Mouse (Mus musculus) liver, embryonic 16.5 days (tissue): ENCODE measurements around the gene Hectd1. TPM values are rescaled to one million over a fixed set of nuclear protein-coding genes. Genes with fewer than 3 reads are reported as not detected.

Source experiments
- ATAC-seq: fragments of 200-750 bp; cut with Nextera tagmentation; 2 replicates; pipeline ENCODE4 v1.8.0; 2017; ENCODE audit warnings: low read depth, mild to moderate bottlenecking, moderate number of reproducible peaks, moderate library complexity
- H3K27ac ChIP-seq: fragments of 300-500 bp; sonication (generic); 2 replicates; pipeline ENCODE4 v1.5.1; 2014; ENCODE audit warnings: mild to moderate bottlenecking, low read length
- H3K27me3 ChIP-seq: fragments of 300-500 bp; sonication (generic); 2 replicates; pipeline ENCODE4 v1.6.1; 2014; ENCODE audit warnings: low read depth, low read length, mixed read lengths; ENCODE audit not compliant: control insufficient read depth, insufficient read depth
- H3K36me3 ChIP-seq: fragments of 300-500 bp; sonication (generic); 2 replicates; pipeline ENCODE4 v1.6.1; 2014; ENCODE audit warnings: mild to moderate bottlenecking; ENCODE audit not compliant: control insufficient read depth, insufficient read depth
- H3K4me1 ChIP-seq: fragments of 300-500 bp; sonication (generic); 2 replicates; pipeline ENCODE4 v1.6.1; 2014; ENCODE audit warnings: low read depth, low read length, mixed read lengths; ENCODE audit not compliant: control insufficient read depth
- H3K4me2 ChIP-seq: fragments of 300-500 bp; sonication (generic); 2 replicates; pipeline ENCODE4 v1.6.1; 2014; ENCODE audit warnings: low read depth, low read length, mixed read lengths
- H3K4me3 ChIP-seq: fragments of 300-500 bp; sonication (generic); 2 replicates; pipeline ENCODE4 v1.5.1; 2014; ENCODE audit warnings: low read depth, mild to moderate bottlenecking, low read length
- H3K9ac ChIP-seq: fragments of 300-500 bp; sonication (generic); 2 replicates; pipeline ENCODE4 v1.6.1; 2014; ENCODE audit warnings: low read depth, low read length
- H3K9me3 ChIP-seq: fragments of 300-500 bp; sonication (generic); replicated peaks from 2 replicates; pipeline ENCODE4 v1.6.1; 2016; ENCODE audit warnings: low read length; ENCODE audit not compliant: control insufficient read depth
- WGBS: fragments of 180-500 bp; shearing (Covaris S2); extraction: QIAGEN DNeasy Blood & Tissue Kit; methylation state at CpG from one replicate; pipeline ENCODE4 v1.1.7; 2014; ENCODE audit not compliant: insufficient replicate concordance; 5-methylcytosine and 5-hydroxymethylcytosine counted together
- polyA plus RNA-seq: library from polyadenylated mRNA; unstranded; fragments of >200 nt; fragmentation: Nextera tagmentation; extraction: Ambion mirVana; gene quantifications from 2 replicates; pipeline ENCODE4 v1.2.1, GENCODE M21; 2015

Hectd1 gene
- polyA plus RNA-seq: 23.6 and 24.6 TPM in 2 replicates

DNA sequence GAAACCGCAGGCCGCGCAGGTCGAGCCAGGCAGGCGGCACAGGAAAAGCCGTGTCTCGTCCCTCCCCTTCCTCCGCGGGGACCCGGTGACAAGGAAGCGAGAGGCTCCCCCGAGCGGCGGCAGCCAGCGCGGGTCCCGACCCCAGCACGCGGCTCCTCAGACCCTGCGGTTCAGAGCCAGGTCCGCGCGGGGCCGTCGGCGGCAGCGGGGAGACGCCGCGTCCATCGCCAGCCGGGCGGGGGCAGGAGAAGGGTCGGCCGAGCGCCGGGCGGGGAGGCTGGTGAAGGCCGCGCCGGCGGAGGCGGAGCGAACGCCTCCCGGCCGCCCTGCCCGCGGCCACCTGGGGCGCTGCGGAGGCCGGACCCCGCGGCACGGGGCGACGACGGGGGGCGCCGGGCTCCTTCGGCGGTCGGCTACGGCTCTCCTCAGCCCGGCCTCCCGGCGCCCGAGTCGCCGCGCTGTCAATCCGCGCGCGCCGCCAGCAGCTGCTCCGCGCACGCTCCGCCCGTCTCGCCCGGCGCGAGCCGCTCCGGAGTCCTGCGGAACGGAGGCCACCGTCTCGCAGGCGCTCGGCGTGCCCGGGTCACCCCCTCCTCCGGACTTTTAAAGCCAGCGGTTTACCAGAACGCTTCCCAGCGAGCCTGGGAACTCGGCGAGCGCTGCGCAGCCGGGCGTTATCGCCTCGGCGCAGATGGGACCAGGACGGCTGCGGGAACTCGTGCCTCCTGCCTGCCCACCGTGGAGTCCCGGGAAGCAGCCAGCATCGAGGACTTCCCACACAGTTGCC, at the start of gene Hectd1:
Gene Hectd1, minus strand, starts transcription at position 247 of the 787 bp plus-strand sequence.
- Histone ChIP-seq H3K4me1 (peaks cover 25% of the 10 kb centered on the region), H3K36me3 (peaks cover 15% of the 10 kb centered on the region), H3K27me3 (no peaks in the 10 kb centered on the region), H3K4me3 (peak within 1 kb of the TSS; percentile 95), H3K27ac (peak within 1 kb of the TSS; percentile 100), H3K9me3 (no peaks in the 10 kb centered on the region), H3K4me2 (peak within 1 kb of the TSS; percentile 80), H3K9ac (peak within 1 kb of the TSS; percentile 100)
- under 1% methylated on average over 103 of the region's 114 CpGs for WGBS
- ATAC-seq: peak; percentile 87

DNA sequence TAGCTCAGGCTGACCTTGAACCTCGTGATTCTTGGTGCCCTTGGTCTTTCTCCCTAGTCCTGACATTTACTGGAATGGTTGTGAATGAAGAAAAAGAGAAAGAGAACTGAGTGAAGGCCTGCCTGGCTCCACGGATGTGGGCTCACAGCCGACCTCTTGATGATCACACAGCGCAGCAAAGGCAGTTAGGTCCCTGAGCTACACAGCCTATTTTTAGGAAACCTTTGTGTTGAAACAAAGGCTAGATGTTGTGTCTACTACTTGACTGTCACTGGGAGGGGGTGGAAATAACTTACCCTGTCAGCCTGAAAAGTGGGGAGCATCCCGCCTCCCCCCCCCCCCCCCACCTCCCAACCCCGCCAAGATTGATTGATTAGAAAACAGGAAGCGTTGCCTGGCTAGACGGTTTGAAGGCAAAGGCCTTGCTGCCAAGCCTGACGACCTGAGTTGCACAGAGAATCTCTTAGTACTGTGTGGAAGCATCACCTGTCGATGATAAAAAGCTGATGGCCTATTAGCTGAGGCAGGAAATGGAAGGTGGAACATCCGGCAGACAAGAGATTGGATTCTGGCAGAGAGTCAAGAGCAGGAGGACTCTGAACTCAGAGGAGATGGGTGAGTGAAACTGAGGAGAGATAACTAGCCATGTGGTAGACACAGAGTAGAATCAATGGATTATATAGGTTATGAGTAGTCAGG, 42.3 kb upstream of the Hectd1 start:
- H3K27ac ChIP-seq: no peak overlapping the region
- ATAC-seq: peak; percentile 40; the same call in 1 of the 2 replicates
- H3K9ac ChIP-seq: no peak overlapping the region
- WGBS: 22% methylated on average over 11 of the region's 11 CpGs
- no peak overlapping the region for H3K4me2 ChIP-seq
- H3K27me3 ChIP-seq: no peaks in the 10 kb centered on the region
- H3K4me3 ChIP-seq: no peak overlapping the region
- peaks cover 14% of the 10 kb centered on the region for H3K4me1 ChIP-seq
- H3K36me3 ChIP-seq: no peaks in the 10 kb centered on the region
- no peaks in the 10 kb centered on the region for H3K9me3 ChIP-seq

DNA sequence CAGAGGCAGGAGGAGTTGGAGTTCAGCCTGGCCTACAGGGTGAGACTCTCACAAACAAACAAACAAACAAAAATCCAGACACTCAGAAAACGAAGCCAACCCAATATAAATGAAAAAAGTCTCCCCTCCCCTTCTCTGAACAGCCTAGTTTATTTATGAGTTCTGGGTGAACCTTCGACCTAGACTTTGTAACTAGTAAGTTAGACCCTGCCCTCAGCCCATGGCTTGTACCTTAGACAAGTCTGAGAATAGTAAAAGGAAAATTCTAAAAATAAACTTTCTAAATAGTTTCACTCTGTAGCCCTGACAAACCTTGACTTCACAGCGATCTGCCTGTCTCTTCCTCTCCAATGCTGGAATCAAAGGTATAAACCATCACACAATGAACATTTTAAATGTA, 40.2 kb upstream of the Hectd1 start:
- H3K4me1 ChIP-seq: peaks cover 23% of the 10 kb centered on the region
- H3K4me3 ChIP-seq: no peak overlapping the region

DNA sequence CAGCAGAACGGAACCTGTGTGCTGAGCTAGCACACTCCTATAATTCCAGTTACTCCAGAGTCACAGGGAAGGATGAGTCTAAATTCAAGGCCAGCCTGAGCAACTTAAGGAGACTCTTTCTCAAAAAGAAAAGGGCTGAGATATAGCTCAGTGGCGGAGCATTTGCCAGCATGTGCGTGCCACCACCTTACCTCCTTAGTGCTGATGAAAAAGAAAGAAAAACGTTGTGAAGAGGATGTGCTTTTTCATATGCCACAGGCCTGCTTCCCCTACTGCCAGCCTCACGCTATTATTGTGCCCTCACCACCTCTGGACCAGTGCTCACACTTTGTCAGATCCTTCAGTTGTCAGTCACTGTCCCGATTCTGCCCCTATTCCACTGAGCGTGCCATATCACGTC, 37.7 kb upstream of the Hectd1 start:
- WGBS: 77% methylated on average over 8 of the region's 8 CpGs
- Histone ChIP-seq H3K27me3 (no peaks in the 10 kb centered on the region), H3K36me3 (no peaks in the 10 kb centered on the region), H3K9me3 (no peaks in the 10 kb centered on the region), H3K4me2 (no peak overlapping the region), H3K4me1 (peaks cover 21% of the 10 kb centered on the region), H3K9ac (no peak overlapping the region), H3K27ac (no peak overlapping the region), H3K4me3 (no peak overlapping the region)
- ATAC-seq: no peak

More for the DNA sequence above, 40.2 kb upstream of the Hectd1 start:
- Histone ChIP-seq H3K9ac (no peak overlapping the region), H3K27ac (no peak overlapping the region), H3K4me2 (no peak overlapping the region), H3K9me3 (no peaks in the 10 kb centered on the region), H3K36me3 (no peaks in the 10 kb centered on the region), H3K27me3 (no peaks in the 10 kb centered on the region)
- ATAC-seq: no peak
- 61% methylated on average over 3 of the region's 3 CpGs for WGBS

DNA sequence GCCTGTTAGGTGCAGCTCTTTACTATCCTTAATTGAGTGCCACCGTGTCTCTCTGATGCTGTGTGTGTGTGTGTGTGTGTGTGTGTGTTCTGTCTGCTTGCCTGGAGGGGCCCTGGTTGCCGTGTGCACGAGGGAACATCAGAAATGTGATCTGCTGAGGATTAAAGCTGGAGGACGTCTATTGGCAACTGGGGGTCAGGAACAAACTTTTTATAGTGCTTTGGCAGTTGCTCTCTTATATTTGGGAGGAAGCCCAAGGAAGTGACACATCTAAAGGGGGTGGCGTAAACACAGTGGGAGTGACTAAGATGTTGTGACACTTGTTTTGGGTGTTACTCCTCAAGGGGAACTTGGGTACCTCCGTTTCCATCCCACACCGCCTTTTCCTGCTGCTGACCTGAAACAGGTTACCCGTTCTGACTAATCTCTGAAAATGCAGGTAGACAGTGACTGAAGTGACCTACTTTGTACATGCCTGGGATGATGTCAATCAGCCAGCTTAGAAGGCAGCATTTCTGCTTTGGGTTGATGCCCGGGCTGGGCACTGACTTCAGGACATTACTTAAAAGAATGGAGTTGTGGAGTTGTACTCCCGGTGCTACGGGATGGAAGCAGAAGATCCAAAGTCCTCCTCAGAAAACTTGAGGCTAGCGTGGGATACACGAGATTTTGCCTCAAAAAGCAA, 37.0 kb upstream of the Hectd1 start:
- Histone ChIP-seq H3K27ac (peak overlapping the region; percentile 65), H3K4me2 (peak overlapping the region; percentile 21; the same call in 1 of the 2 replicates), H3K27me3 (no peaks in the 10 kb centered on the region), H3K4me3 (no peak overlapping the region), H3K36me3 (no peaks in the 10 kb centered on the region), H3K4me1 (peaks cover 14% of the 10 kb centered on the region), H3K9me3 (no peaks in the 10 kb centered on the region), H3K9ac (no peak overlapping the region)
- peak; percentile 20; the same call in 1 of the 2 replicates for ATAC-seq
- 52% methylated on average over 13 of the region's 13 CpGs for WGBS

DNA sequence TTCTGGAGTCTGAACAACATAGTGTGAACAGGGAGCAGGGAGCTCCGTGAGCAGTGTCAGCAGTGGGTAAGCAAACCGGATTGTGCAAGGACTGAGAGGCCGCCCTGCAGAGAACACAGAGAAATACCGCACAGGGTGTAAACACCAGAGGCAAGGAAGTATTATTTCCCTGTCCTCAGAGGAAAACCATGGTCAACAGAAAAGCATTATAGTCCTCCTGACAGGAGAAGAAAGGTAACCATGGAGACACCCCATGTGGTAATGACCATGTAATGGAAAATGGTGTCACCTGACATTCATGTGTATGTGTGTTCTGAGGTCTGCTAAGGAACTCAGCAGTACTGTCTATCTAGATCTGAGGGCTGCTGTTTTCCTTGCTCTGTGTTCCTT, 36.4 kb upstream of the Hectd1 start:
- peak; percentile 83 for ATAC-seq
- Histone ChIP-seq H3K4me2 (peak overlapping the region; percentile 21; the same call in 1 of the 2 replicates), H3K27ac (peak overlapping the region; percentile 65), H3K27me3 (no peaks in the 10 kb centered on the region), H3K4me3 (no peak overlapping the region), H3K9ac (no peak overlapping the region), H3K4me1 (peaks cover 13% of the 10 kb centered on the region), H3K36me3 (no peaks in the 10 kb centered on the region), H3K9me3 (no peaks in the 10 kb centered on the region)
- 33% methylated on average over 4 of the region's 4 CpGs for WGBS

DNA sequence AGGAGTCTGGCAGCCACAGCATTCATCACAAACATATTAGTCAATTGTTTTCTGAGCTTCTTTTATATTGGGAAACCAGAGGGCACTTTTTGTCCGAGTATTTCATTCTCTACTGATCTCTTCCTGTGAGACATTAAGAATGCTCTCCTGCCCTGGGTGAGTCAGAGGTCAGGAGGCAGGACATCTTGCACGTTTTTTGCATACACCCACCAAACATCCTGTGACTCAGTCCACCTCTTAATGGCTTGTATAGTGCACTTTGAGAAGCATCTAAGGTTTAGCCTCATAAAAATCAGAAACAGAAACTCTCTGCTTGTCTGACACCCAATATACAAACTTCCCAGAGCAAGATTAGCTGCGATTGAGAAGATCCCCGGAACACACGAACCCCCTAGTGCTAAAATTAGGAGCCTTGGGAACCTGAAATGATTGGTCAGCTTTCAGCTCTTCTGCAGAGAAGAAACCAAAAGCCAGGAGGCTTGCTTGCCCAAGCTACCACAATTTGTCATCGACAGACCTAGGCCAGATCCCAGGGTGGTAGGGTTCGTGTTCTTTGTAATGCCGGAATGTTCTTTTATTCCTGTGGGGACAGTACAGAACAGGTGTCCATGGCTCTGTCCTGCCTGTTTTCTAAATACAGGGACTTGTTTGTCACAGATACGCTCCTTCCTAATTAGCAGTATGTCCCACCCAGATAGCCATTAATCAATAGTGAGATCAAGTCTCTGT, 35.9 kb upstream of the Hectd1 start:
- no peaks in the 10 kb centered on the region for H3K36me3 ChIP-seq
- no peaks in the 10 kb centered on the region for H3K9me3 ChIP-seq
- H3K27ac ChIP-seq: peak overlapping the region; percentile 65
- H3K4me1 ChIP-seq: peaks cover 13% of the 10 kb centered on the region
- peak; percentile 12; the same call in 1 of the 2 replicates for ATAC-seq
- H3K4me3 ChIP-seq: no peak overlapping the region
- 41% methylated on average over 9 of the region's 9 CpGs for WGBS
- H3K27me3 ChIP-seq: no peaks in the 10 kb centered on the region
- no peak overlapping the region for H3K9ac ChIP-seq
- peak overlapping the region; percentile 21; the same call in 1 of the 2 replicates for H3K4me2 ChIP-seq

DNA sequence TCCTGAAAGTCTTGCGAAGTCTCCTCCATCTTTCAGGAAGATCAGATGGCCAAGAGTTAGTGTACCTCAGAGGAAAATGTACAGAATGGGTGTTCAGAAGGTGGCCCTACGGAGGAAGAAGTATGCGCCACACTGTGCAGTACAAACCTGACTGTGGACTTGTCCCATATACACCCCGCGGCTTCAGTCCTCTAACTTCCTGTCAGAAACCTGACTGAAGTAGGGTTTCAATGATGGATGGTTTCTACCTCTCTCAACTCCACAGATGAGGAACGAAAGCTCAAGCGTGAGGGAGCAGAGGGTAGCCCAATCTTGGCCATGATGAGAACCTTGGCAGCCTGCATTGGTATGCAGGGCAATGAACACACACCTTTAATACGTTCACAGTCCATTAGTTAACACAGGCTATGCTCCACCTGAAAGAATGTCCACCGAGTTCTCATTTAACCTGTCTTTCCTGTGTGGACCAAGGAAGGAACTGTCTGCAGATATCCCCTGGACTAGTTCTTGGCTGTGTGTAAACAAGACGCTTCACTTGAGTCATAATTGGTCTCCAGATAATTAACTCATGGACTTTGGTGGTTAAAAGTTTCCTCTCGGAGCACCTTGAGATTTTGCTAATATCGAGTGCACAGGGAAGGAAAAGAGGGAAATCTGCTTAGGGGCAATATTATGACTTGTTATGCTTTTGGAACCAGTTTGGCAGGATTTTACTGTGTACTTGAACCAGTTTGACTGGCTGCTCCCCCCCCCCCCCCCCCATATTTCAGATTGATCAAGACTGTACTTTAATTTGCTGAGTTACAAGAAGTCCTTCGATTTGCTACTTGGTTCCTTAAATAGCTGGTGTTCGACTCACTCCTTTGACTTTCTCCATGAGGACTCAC, 34.0 kb upstream of the Hectd1 start:
- no peak overlapping the region for H3K4me3 ChIP-seq
- no peak overlapping the region for H3K4me2 ChIP-seq
- ATAC-seq: no peak
- H3K9me3 ChIP-seq: no peaks in the 10 kb centered on the region
- peaks cover 16% of the 10 kb centered on the region for H3K4me1 ChIP-seq
- no peak overlapping the region for H3K9ac ChIP-seq
- H3K27me3 ChIP-seq: no peaks in the 10 kb centered on the region
- no peaks in the 10 kb centered on the region for H3K36me3 ChIP-seq
- 72% methylated on average over 14 of the region's 14 CpGs for WGBS
- H3K27ac ChIP-seq: no peak overlapping the region
